Mouse (Mus musculus) megakaryocyte progenitor cell, adult 5-6 weeks (primary cell): ENCODE results near the gene Gm26566. TPM values are rescaled to one million over a fixed set of nuclear protein-coding genes. Genes with fewer than 3 reads are reported as not detected.

Experiments
- ATAC-seq: replicated peaks from 2 replicates; pipeline ENCODE4 v1.8.0; 2016; ENCODE audit warnings: mild to moderate bottlenecking, moderate TSS enrichment, inconsistent platforms; ENCODE audit not compliant: poor library complexity
- total RNA-seq, 2 experiments: library from RNA; stranded (forward) in 1 of 2; stranded (reverse) in 1 of 2; fragments of 157-497, 149-512 nt in 1 of 2; fragments of 200-1000 nt in 1 of 2; gene quantifications; 2 replicates each; pipeline versions ENCODE4 v1.2.3 to v1.2.4; 2015 to 2017

The Gm26566 gene
- total RNA-seq (2015) (0.56 TPM in 1 of 2 replicates, not detected in the other), total RNA-seq (2017) (1.2 and 1.5 TPM in 2 replicates)

DNA sequence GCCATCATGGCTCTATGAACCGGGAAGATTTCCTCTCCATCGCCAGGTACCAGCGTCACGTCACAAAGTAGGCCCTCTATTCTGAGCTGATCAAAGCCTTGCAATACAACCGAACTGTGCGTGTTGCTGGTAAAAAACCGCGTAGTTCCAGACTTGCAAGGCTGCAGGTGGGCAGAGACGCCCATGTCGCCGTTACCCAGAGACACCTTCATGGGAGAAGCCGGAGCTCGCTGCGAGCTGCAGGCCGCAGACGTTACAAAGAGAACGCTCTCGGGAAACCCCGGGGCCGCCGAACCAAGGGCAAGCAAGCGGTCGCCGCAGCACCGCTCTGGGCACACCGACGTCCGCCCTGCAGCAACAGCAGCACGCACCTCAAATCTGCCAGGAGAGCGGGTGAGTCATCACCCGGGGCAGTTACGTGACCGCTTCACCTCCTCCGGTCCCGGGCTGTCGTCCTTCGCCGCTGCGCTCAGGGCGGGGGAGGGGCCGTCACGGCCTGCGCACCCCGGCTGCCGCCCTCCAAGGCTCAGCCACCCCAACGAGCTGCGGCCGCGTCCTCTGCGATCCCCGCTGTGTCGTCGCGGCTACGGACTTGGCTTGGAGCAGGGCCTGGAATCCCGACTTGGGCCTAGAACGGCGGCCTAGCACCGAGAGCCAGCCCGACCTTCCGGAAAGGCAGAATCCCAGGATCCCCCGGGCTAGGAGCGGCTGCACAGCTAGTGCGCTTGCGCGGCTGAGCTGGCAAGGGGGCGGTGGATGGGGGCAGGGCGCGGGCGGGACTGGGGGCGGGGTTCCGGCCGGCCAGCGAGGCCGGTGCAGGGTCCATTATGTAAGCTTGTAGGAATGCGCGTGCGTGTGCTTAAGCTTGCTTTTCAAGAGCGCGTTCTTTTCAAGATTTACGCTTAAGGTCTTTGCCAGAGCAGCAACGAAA, at the start of gene Gm26566, which contains the start of gene Klhl9:
Gm26566 (plus strand) TSS at position 15 of the 931 bp plus-strand sequence.
Klhl9 (minus strand) TSS at position 675 of the 931 bp plus-strand sequence.
- ATAC-seq = peak; percentile 81

- no peak for ATAC-seq
These were observed 44.8 kb upstream of the Gm26566 start, which contains the start of gene Ifna16 for GRCm38 (mm10) chr4:88676824-88677223. Gene Ifna16, minus strand, starts transcription at chr4:88676924.

DNA sequence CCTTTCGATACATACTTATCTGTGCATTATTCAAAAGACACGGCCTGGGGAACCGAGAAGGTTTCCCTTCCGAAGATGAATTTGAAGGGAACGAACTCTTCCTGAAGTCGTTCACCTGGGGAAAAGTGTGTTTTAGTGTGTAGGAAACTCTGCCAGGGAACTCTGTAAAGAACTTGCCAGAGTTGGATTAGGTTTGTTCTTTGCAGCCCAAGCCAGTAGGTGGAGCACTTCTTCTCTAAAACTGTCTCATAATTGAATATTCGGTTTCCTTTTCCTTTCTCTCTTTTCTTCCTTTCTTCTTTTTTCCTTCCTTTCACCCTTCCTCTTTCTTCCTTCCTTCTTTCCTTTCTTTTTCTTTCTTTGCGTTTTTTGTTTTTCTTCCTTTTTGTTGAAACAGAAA, 41.2 kb upstream of the Gm26566 start:
- ATAC-seq = peak; percentile 74

DNA sequence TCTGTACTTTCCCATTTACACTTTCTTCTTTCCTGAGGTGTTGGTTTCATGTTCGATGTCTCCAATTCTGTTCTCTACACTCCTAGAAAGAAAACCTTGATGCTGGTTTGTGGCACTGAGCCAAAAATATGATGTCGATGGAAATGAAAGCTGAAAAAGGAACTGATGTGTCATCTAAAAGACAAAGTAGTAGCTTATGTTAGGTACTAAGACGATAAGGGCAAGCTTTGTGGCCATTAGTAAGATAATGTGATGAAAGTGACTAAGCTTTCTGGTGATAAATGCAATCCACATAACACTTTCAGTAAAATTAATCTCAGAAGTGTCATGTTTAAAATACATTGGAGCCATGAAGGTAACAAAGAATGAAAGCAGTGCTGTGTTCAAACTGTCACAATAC, 40.3 kb upstream of the Gm26566 start:
- ATAC-seq = 0 out of 2 replicates have a peak, but pooled peaks have one; percentile 17

DNA sequence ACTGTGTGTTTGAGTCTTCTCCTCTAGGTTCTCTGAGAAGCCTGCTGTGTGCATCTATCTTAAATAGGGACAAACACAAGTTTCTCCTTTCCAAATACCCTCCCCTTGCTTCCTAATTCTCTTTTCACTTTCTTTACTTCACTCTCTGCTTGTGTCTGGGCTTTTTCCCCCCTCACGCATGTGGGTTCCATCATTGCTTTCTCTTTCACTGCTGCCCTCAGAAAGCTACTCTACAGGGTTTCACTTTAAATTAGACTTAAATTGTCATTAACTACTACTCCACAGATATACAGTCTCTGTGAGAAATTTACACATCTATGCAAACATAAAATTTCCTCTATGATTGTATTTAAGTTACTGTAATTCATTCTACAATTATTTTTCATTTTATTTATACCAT, 37.8 kb upstream of the Gm26566 start, which contains the start of gene Ifna2:
Ifna2 (minus strand) TSS at position 101 of the 400 bp plus-strand sequence.
- ATAC-seq = no peak

DNA sequence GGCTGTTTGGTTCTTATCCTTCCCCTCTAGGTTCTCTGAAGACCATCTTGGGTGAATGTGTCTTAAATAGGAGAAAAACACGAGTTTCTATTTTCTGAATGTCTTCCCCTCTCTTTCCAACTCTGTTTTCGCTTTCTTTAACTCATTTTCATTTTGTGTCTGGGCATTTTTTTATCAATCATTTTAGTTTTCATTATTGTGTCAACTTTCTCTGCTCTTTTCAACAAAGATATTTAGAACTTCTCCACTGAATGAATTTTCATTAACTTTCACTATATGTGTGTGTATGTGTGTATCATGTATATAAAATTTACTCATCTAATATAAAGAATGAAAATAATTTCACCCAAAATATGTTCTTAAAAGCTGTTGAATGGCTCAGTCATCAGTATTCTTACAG, 30.3 kb upstream of the Gm26566 start, which contains the start of gene Ifnab:
Ifnab (minus strand) TSS at position 101 of the 400 bp plus-strand sequence.
- no peak for ATAC-seq

DNA sequence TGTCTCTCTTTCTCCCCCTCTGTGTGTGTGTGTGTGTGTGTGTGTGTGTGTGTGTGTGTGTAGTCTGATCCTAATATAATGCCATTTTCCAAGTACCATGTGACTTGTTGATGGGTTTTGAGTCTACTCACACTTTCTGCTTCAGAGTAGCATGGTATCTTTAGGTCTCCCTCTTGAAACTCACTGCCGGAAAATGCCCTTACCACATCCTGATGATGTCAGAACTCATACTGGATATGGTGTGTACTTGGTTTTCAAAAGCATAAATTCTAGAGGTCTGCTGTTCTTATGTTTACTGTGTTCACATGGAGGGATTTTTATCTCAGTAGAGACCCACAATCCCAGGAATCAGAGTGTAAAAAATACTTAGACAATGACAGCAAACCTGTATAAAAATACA, 29.1 kb upstream of the Gm26566 start:
- no peak for ATAC-seq

GRCm38 (mm10) chr4:88693392-88693791, 28.2 kb upstream of the Gm26566 start:
- peak; percentile 52 for ATAC-seq

DNA sequence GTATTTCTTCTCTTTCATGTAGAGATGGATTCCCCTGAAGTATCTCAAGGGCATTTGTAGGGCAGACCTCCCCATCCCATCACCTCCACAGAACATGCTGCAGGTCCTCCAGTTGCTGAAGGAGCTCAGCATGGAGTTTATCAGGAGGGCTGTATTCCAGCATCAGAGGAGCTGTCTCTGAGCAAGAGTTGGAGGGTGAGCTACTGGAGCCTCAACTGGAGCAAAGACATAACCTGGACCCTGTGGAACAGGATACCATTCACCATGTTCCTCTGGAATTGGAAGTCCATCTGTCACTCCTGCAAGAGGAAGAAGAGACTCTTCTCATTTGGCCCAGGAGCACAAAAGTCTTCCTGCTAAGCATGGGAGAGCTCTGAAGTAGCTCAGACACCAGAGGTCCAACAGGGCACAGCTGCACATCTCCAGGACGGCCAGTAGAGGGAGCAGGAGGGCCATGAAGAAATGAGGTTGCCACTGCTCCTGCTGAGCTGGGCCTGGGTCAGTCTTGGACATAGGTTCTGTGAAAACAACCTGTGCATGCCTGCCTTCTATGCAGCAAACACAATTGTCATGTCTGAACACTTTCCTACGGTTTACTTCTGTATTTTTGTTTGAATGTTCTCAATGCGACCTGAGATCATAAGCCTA, 25.2 kb upstream of the Gm26566 start:
- ATAC-seq = peak; percentile 96

DNA sequence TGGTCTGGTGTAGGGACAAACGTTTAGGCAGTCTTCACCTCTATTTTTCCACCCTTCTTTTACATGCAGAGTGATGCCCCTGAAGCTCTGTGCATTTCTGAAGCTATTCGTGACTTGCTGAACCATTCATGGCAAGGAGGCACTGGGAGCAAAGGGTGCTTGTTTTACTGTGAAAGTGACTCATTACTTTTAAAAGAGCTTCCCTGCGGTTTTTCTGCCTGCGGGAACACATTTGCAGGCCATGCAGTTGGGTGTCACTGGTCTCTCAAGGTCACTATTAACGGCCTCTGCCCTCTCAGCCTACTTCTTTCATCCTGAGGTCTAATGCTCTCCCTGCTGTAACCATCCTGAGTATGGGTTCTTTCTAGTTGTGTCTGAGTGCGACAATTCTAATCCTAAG, 24.5 kb upstream of the Gm26566 start:
- no peak for ATAC-seq

GRCm38 (mm10) chr4:88697753-88698152, 23.9 kb upstream of the Gm26566 start:
- ATAC-seq = no peak

- ATAC-seq = peak; percentile 67
These were observed 22.8 kb upstream of the Gm26566 start for GRCm38 (mm10) chr4:88698781-88699180.

DNA sequence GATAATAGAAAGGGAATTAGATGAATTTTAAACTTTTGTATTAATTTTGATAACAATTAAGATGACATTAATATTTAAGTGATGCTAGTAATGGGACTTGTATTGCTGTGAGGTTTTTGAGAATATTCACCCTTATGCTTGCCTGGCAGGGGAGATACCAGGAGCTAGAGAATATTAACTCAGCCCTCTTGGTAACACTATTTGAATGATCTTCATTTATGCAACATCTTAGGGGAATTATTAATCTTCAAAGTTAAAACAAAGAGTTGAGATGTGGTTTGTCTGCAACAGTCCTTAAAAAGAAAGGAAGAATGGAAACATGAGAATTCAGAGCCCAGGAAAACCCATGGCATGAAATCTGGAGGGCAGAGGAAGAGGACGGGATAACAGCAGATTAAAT, 22.3 kb upstream of the Gm26566 start:
- no peak for ATAC-seq

GRCm38 (mm10) chr4:88705924-88706323, 15.7 kb upstream of the Gm26566 start:
- ATAC-seq = peak; percentile 82

- ATAC-seq = peak; percentile 77
These were observed 14.3 kb upstream of the Gm26566 start for GRCm38 (mm10) chr4:88707128-88707826.

GRCm38 (mm10) chr4:88714281-88714680, 7.3 kb upstream of the Gm26566 start:
- ATAC-seq = no peak

DNA sequence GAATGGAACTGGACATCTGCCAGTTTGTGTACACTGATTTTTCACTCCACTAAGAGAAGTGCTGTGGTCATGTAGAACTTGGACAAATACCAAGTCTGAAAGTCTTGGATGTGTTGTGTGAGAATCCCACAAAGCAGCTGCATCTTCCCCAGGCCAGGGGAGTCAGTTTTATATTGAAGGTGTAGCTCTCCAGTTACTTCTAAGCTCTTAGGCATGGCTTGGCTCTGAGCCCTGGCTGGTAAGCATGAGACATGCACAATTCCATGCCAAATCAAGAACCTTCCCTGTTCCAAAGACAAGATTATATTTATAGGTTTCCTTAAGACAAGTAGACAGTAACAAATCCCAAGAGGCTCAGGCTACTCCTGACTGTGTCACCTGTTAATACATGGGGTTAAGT, 6.5 kb upstream of the Gm26566 start:
- ATAC-seq = no peak

GRCm38 (mm10) chr4:88718715-88719114, 2.9 kb upstream of the Gm26566 start:
- no peak for ATAC-seq

- no peak for ATAC-seq
These were observed 2.0 kb downstream of the Gm26566 start for GRCm38 (mm10) chr4:88723497-88724090.

GRCm38 (mm10) chr4:88726727-88727126, 5.1 kb downstream of the Gm26566 start:
- ATAC-seq = 0 out of 2 replicates have a peak, but pooled peaks have one; percentile 2
